Mouse (Mus musculus) MEL (cell line): ENCODE measurements around the gene Commd8. TPM values are rescaled to one million over a fixed set of nuclear protein-coding genes. Genes with fewer than 3 reads are reported as not detected.

ENCODE experiments used
- DNase-seq: peaks from one replicate; pipeline ENCODE4 v3.0.0; 2011; ENCODE audit warnings: low read depth, low spot score
- H3K27ac ChIP-seq: 2 replicates; pipeline ENCODE4 v1.5.1; 2012; ENCODE audit warnings: low read depth, mild to moderate bottlenecking, control low read depth, low read length, moderate library complexity; ENCODE audit not compliant: control insufficient read depth
- H3K27me3 ChIP-seq, 2 experiments: fragments of 150-350 bp in 1 of 2; sonication (generic) in 1 of 2; 2 replicates each; pipeline ENCODE4 v1.6.1; 2012; ENCODE audit warnings: low read length in 2 of 2, mild to moderate bottlenecking in 2 of 2, improper control_type of control experiment in 1 of 2, moderate library complexity in 1 of 2; ENCODE audit not compliant: insufficient read depth in 2 of 2, control insufficient read depth in 1 of 2
- H3K36me3 ChIP-seq, 2 experiments: 2 replicates each; pipeline ENCODE4 v1.6.1; 2012 to 2014; ENCODE audit warnings: low read length in 2 of 2, improper control_type of control experiment in 1 of 2, inconsistent platforms in 1 of 2, mild to moderate bottlenecking in 1 of 2; ENCODE audit not compliant: insufficient read depth in 2 of 2, control insufficient read depth in 1 of 2
- H3K4me1 ChIP-seq, 2 experiments: fragments of 150-350 bp in 1 of 2; sonication (generic) in 1 of 2; 2 replicates each; pipeline ENCODE4 v1.6.1; 2012; ENCODE audit warnings: low read length in 2 of 2, improper control_type of control experiment in 1 of 2, mild to moderate bottlenecking in 1 of 2; ENCODE audit not compliant: insufficient read depth in 2 of 2, control insufficient read depth in 1 of 2
- H3K4me3 ChIP-seq, 2 experiments: fragments of 150-350 bp in 1 of 2; sonication (generic) in 1 of 2; 2 replicates each; pipeline ENCODE4 v1.5.1; 2012; ENCODE audit warnings: low read depth in 2 of 2, low read length in 2 of 2, mild to moderate bottlenecking in 2 of 2, moderate library complexity in 2 of 2, control low read depth in 1 of 2, improper control_type of control experiment in 1 of 2; ENCODE audit not compliant: control insufficient read depth in 1 of 2, insufficient read depth in 1 of 2
- H3K79me2 ChIP-seq: 2 replicates; pipeline ENCODE4 v1.6.1; 2012; ENCODE audit warnings: mild to moderate bottlenecking, low read length, moderate library complexity; ENCODE audit not compliant: control insufficient read depth, poor library complexity, insufficient read depth
- H3K9ac ChIP-seq: 2 replicates; pipeline ENCODE4 v1.6.1; 2012; ENCODE audit warnings: low read depth, mild to moderate bottlenecking, control low read depth, low read length, moderate library complexity; ENCODE audit not compliant: control insufficient read depth, poor library complexity, severe bottlenecking
- H3K9me3 ChIP-seq: fragments of 150-350 bp; sonication (generic); replicated peaks from 2 replicates; pipeline ENCODE4 v1.6.1; 2012; ENCODE audit warnings: mild to moderate bottlenecking, low read length, improper control_type of control experiment, moderate library complexity; ENCODE audit not compliant: insufficient read depth
- BHLHE40 ChIP-seq: IDR thresholded peaks from 2 replicates; pipeline ENCODE4 v1.6.1; 2012; ENCODE audit warnings: low read depth, mild to moderate bottlenecking, inconsistent platforms, low read length, improper control_type of control experiment, borderline replicate concordance
- CHD2 ChIP-seq: IDR thresholded peaks from 2 replicates; pipeline ENCODE4 v1.6.1; 2011; ENCODE audit warnings: low read length, improper control_type of control experiment
- CTCF ChIP-seq, 3 experiments: IDR thresholded peaks in 2 of 3; conservative IDR thresholded peaks in 1 of 3; 2 replicates each; pipeline ENCODE4 v1.5.1; 2011 to 2012; ENCODE audit warnings: low read length in 3 of 3, low read depth in 2 of 3, mild to moderate bottlenecking in 2 of 3, improper control_type of control experiment in 1 of 3, inconsistent platforms in 1 of 3, mixed read lengths in 1 of 3, moderate library complexity in 1 of 3; ENCODE audit not compliant: control insufficient read depth in 1 of 3, insufficient read depth in 1 of 3, poor library complexity in 1 of 3, severe bottlenecking in 1 of 3
- E2F4 ChIP-seq: IDR thresholded peaks from 2 replicates; pipeline ENCODE4 v1.6.1; 2011; ENCODE audit warnings: low read depth, low read length, improper control_type of control experiment, borderline replicate concordance
- EP300 ChIP-seq, 2 experiments: IDR thresholded peaks; 2 replicates each; pipeline ENCODE4 v1.6.1; 2011; ENCODE audit warnings: improper control_type of control experiment in 2 of 2, low read length in 2 of 2, low read depth in 1 of 2, mild to moderate bottlenecking in 1 of 2
- GABPA ChIP-seq: IDR thresholded peaks from 2 replicates; pipeline ENCODE4 v1.6.1; 2012; ENCODE audit warnings: low read depth, mild to moderate bottlenecking, inconsistent platforms, low read length, improper control_type of control experiment, moderate library complexity
- GATA1 ChIP-seq: IDR thresholded peaks from 2 replicates; pipeline ENCODE4 v1.6.1; 2011; ENCODE audit warnings: low read depth, low read length, improper control_type of control experiment
- HCFC1 ChIP-seq: IDR thresholded peaks from 2 replicates; pipeline ENCODE4 v1.6.1; 2012; ENCODE audit warnings: low read depth, mild to moderate bottlenecking, inconsistent platforms, low read length, improper control_type of control experiment, moderate library complexity
- JUND ChIP-seq: IDR thresholded peaks from 2 replicates; pipeline ENCODE4 v1.6.1; 2011; ENCODE audit warnings: low read depth, mild to moderate bottlenecking, improper control_type of control experiment, low read length
- KAT2A ChIP-seq: conservative IDR thresholded peaks from 2 replicates; pipeline ENCODE4 v1.6.1; 2012; ENCODE audit warnings: low read depth, low read length, improper control_type of control experiment, inconsistent platforms
- MAFK ChIP-seq: IDR thresholded peaks from 2 replicates; pipeline ENCODE4 v1.6.1; 2011; ENCODE audit warnings: low read depth, mild to moderate bottlenecking, low read length, improper control_type of control experiment, borderline replicate concordance
- MAX ChIP-seq: IDR thresholded peaks from 2 replicates; pipeline ENCODE4 v1.6.1; 2011; ENCODE audit warnings: low read length, improper control_type of control experiment
- MEF2A ChIP-seq: IDR thresholded peaks from 2 replicates; pipeline ENCODE4 v1.6.1; 2014; ENCODE audit warnings: low read depth, mild to moderate bottlenecking, inconsistent platforms, low read length, improper control_type of control experiment; ENCODE audit not compliant: poor library complexity, insufficient replicate concordance, severe bottlenecking; ENCODE audit errors: extremely low read depth
- MXI1 ChIP-seq: IDR thresholded peaks from 2 replicates; pipeline ENCODE4 v1.6.1; 2011; ENCODE audit warnings: mild to moderate bottlenecking, low read depth, low read length, improper control_type of control experiment
- MYC ChIP-seq: IDR thresholded peaks from 2 replicates; pipeline ENCODE4 v1.6.1; 2011; ENCODE audit warnings: low read depth, mild to moderate bottlenecking, low read length, improper control_type of control experiment, moderate library complexity
- NRF1 ChIP-seq: IDR thresholded peaks from 2 replicates; pipeline ENCODE4 v1.6.1; 2014; ENCODE audit warnings: low read depth, mild to moderate bottlenecking, inconsistent platforms, low read length, improper control_type of control experiment, moderate library complexity; ENCODE audit not compliant: poor library complexity, insufficient read depth, severe bottlenecking
- POLR2A ChIP-seq, 2 experiments: IDR thresholded peaks; 2 replicates each; pipeline ENCODE4 v1.6.1; 2011 to 2012; ENCODE audit warnings: low read length in 2 of 2, mild to moderate bottlenecking in 2 of 2, control low read depth in 1 of 2, improper control_type of control experiment in 1 of 2, low read depth in 1 of 2, moderate library complexity in 1 of 2; ENCODE audit not compliant: control insufficient read depth in 1 of 2, insufficient read depth in 1 of 2, poor library complexity in 1 of 2
- POLR2AphosphoS5 ChIP-seq: IDR thresholded peaks from 2 replicates; pipeline ENCODE4 v1.6.1; 2012; ENCODE audit warnings: low read depth, borderline replicate concordance, mild to moderate bottlenecking, inconsistent platforms, low read length, moderate library complexity, mixed read lengths
- SIN3A ChIP-seq: IDR thresholded peaks from 2 replicates; pipeline ENCODE4 v1.6.1; 2012; ENCODE audit warnings: low read length, improper control_type of control experiment, inconsistent platforms
- TAL1 ChIP-seq: IDR thresholded peaks from 2 replicates; pipeline ENCODE4 v1.6.1; 2012; ENCODE audit warnings: mild to moderate bottlenecking, inconsistent platforms, low read length, moderate library complexity, mixed read lengths
- TBP ChIP-seq: IDR thresholded peaks from 2 replicates; pipeline ENCODE4 v1.8.0; 2011; ENCODE audit warnings: low read depth, low read length, improper control_type of control experiment
- ZNF384 ChIP-seq: IDR thresholded peaks from 2 replicates; pipeline ENCODE4 v1.6.1; 2012; ENCODE audit warnings: low read depth, mild to moderate bottlenecking, inconsistent platforms, low read length, improper control_type of control experiment
- polyA plus RNA-seq, 2 experiments: library from polyadenylated mRNA; stranded (reverse) in 1 of 2; unstranded in 1 of 2; fragments of >175 nt in 1 of 2; fragments of >200 nt in 1 of 2; gene quantifications; 2 replicates each; pipeline versions ENCODE4 v1.2.1 to v1.2.4; 2012; ENCODE audit warnings: low replicate concordance in 2 of 2, low read depth in 1 of 2; ENCODE audit not compliant: insufficient read length in 2 of 2, insufficient read depth in 1 of 2, missing spikeins in 1 of 2
- total RNA-seq: library from RNA; depleted of rRNA; stranded (reverse); fragments of 300-350 nt; gene quantifications from 2 replicates; pipeline ENCODE4 v1.2.3, GENCODE M21; 2012

The Commd8 gene
- total and polyA plus RNA-seq, 3 experiments: 33.5 to 45.6 TPM; not detected in 1

DNA sequence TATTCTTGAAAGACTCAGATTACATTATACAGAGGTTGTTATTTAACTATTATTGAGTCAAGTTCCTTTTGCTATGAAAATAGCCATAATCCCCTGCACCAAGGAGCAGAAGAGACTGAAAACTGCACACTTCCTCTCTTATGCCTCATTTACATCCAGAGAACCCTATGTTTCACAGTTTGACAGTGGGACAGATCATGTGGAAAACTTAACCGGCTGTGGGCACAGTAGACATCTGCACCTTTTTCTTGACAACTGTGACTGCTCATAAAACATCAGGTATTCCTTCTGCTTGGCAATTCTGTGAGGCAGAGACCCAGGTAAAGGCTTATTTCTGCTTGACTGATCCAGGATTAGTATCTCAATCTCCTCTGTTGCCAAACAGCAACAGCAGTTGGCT lies 28.4 kb downstream of the Commd8 start:
- peaks cover 0 to 2% of the 10 kb centered on the region in 2 experiments; a peak in 1 of 4 replicates for H3K27me3 ChIP-seq
- no peak overlapping the region for H3K4me3 ChIP-seq
- no peak for DNase-seq
- H3K36me3 ChIP-seq: no peaks in the 10 kb centered on the region
- H3K9ac ChIP-seq: no peak overlapping the region
- no peaks in the 10 kb centered on the region for H3K79me2 ChIP-seq
- no peak overlapping the region for H3K27ac ChIP-seq
- no peaks in the 10 kb centered on the region for H3K4me1 ChIP-seq
- no peak for TF ChIP-seq CHD2
- TF ChIP-seq MAX: no peak
- no peak for TF ChIP-seq KAT2A
- TF ChIP-seq MYC: no peak
- TF ChIP-seq GABPA: no peak
- TF ChIP-seq SIN3A: no peak
- no peak for TF ChIP-seq JUND
- TF ChIP-seq HCFC1: no peak
- TF ChIP-seq GATA1: no peak
- no peak for TF ChIP-seq MEF2A
- TF ChIP-seq CTCF (IDR thresholded peaks at IDR 0.05 in 2 of 3, conservative IDR thresholded peaks at IDR 0.05 in 1 of 3; ENCODE audit: control insufficient read depth in 1 of 3, insufficient read depth in 1 of 3, low read depth in 2 of 3, low read length in 3 of 3, poor library complexity in 1 of 3, severe bottlenecking in 1 of 3): no peak
- no peaks in the 10 kb centered on the region for H3K9me3 ChIP-seq

DNA sequence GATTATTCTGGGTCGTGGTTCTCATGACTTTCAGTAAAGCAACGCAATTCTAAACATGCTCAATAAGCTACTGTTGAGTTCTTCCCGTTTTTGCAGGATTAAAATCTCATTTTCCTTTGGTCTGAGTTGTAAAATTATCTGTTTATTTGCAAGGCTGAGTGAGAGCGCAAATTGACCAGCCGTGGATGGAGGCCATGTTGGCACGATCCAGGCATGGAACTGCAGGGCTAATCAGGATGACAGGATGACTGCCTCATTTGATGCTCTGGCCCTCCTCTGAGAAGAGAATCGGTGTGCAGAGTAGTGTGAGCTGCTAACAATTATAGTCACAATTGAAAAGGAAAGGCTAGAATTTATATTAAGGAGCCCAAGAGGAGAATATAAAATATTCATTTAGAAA lies 29.7 kb downstream of the Commd8 start:
- H3K36me3 ChIP-seq: no peaks in the 10 kb centered on the region
- no peaks in the 10 kb centered on the region for H3K4me1 ChIP-seq
- TF ChIP-seq CHD2: no peak
- no peak for TF ChIP-seq MAFK
- TF ChIP-seq EP300 (IDR thresholded peaks at IDR 0.05; ENCODE audit: low read depth in 1 of 2, low read length in 2 of 2): no peak
- TF ChIP-seq ZNF384: no peak
- no peak for TF ChIP-seq BHLHE40
- no peak for TF ChIP-seq POLR2A (IDR thresholded peaks at IDR 0.05; ENCODE audit: control insufficient read depth in 1 of 2, insufficient read depth in 1 of 2, low read depth in 1 of 2, low read length in 2 of 2, poor library complexity in 1 of 2)
- no peak for TF ChIP-seq MXI1
- no peak for TF ChIP-seq NRF1
- no peak for TF ChIP-seq TBP
- no peak for TF ChIP-seq E2F4
- TF ChIP-seq POLR2AphosphoS5: no peak
- TF ChIP-seq TAL1: no peak
- no peak overlapping the region for H3K4me3 ChIP-seq
- peaks cover 0 to 2% of the 10 kb centered on the region in 2 experiments; a peak in 1 of 4 replicates for H3K27me3 ChIP-seq
- H3K79me2 ChIP-seq: no peaks in the 10 kb centered on the region
- H3K9me3 ChIP-seq: no peaks in the 10 kb centered on the region
- H3K27ac ChIP-seq: no peak overlapping the region
- DNase-seq: no peak
- H3K9ac ChIP-seq: no peak overlapping the region
